Mouse (Mus musculus) cerebellum, adult 11-12 months (tissue): Measurements from ENCODE around the gene Sugp2.
A peak's percentile ranks its signal among the peaks of the same experiment; 100 is the strongest.

Experiments
- DNase-seq: peaks from one replicate; pipeline ENCODE4 v3.0.0; 2022

Gene Sugp2

GRCm38 (mm10) chr8:70283136-70284077, 49.4 kb downstream of the Sugp2 start:
- DNase-seq = no peak

GRCm38 (mm10) chr8:70284421-70284820, 50.4 kb downstream of the Sugp2 start:
- DNase-seq = no peak

- DNase-seq = no peak
Observed at GRCm38 (mm10) chr8:70285304-70285703, 51.3 kb downstream of the Sugp2 start.

GRCm38 (mm10) chr8:70286737-70287136, 52.7 kb downstream of the Sugp2 start:
- no peak for DNase-seq

GRCm38 (mm10) chr8:70293988-70294405, 60.0 kb downstream of the Sugp2 start:
- no peak for DNase-seq

GRCm38 (mm10) chr8:70300881-70301280, 66.9 kb downstream of the Sugp2 start:
- DNase-seq = no peak

- peak; percentile 91 for DNase-seq
Observed at GRCm38 (mm10) chr8:70302358-70302890, 68.4 kb downstream of the Sugp2 start, which contains the start of the genes Ddx49 and Cope. Gene Ddx49 (minus strand): TSS chr8:70302489. Gene Cope (plus strand): TSS chr8:70302518.

- no peak for DNase-seq
Observed at GRCm38 (mm10) chr8:70302901-70303300, 68.9 kb downstream of the Sugp2 start.

GRCm38 (mm10) chr8:70309311-70309710, 75.3 kb downstream of the Sugp2 start:
- no peak for DNase-seq

GRCm38 (mm10) chr8:70313399-70313798, 79.4 kb downstream of the Sugp2 start:
- DNase-seq = peak; percentile 66

- peak; percentile 81 for DNase-seq
Observed at GRCm38 (mm10) chr8:70315624-70316510, 81.8 kb downstream of the Sugp2 start, which contains the start of gene Cers1. Gene Cers1 (plus strand): TSS chr8:70315775.

- peak; percentile 69 for DNase-seq
Observed at GRCm38 (mm10) chr8:70316511-70317504, 82.8 kb downstream of the Sugp2 start.

GRCm38 (mm10) chr8:70317872-70318271, 83.8 kb downstream of the Sugp2 start:
- no peak for DNase-seq

- no peak for DNase-seq
Observed at GRCm38 (mm10) chr8:70323716-70324115, 89.7 kb downstream of the Sugp2 start.

GRCm38 (mm10) chr8:70327512-70327911, 93.5 kb downstream of the Sugp2 start:
- no peak for DNase-seq

GRCm38 (mm10) chr8:70329124-70329834, 95.3 kb downstream of the Sugp2 start, which contains the start of gene Gdf1:
Gene Gdf1 (plus strand): TSS chr8:70329817.
- peak; percentile 55 for DNase-seq
